Mouse (Mus musculus): ENCODE data around the gene Olfr827. TPM values are rescaled to one million over a fixed set of nuclear protein-coding genes. Genes with fewer than 3 reads are reported as not detected.

Gene Olfr827
- polyA plus RNA-seq, 1 experiment, result not detected

- Histone ChIP-seq H3K4me3 (ENCODE audit: insufficient read depth, low read length) (no peak within 1 kb of the TSS), H3K27ac (ENCODE audit: insufficient read depth, low read depth, low read length) (no peak within 1 kb of the TSS)
- TF ChIP-seq POLR2A (IDR thresholded peaks at IDR 0.05; ENCODE audit: borderline replicate concordance, low read depth, low read length), result no peak
- TF ChIP-seq CTCF (IDR thresholded peaks at IDR 0.05; ENCODE audit: low read depth, low read length), result no peak
Measured at GRCm38 (mm10) chr10:130184086-130184485, 30.1 kb downstream of the Olfr827 start, which contains the start of gene Olfr826. TSS of gene Olfr826 (minus strand) at chr10:130184186.

GRCm38 (mm10) chr10:130166666-130167065, 47.5 kb downstream of the Olfr827 start, which contains the start of gene Olfr825:
TSS of gene Olfr825 (minus strand) at chr10:130166766.
- Histone ChIP-seq H3K4me1 (ENCODE audit: control insufficient read depth, insufficient read depth, low read length) (no peaks in the 10 kb centered on the region), H3K27ac (ENCODE audit: insufficient read depth, low read depth, low read length) (no peak within 1 kb of the TSS), H3K4me3 (ENCODE audit: insufficient read depth, low read length) (no peak within 1 kb of the TSS)
- no peak for TF ChIP-seq POLR2A (IDR thresholded peaks at IDR 0.05; ENCODE audit: borderline replicate concordance, low read depth, low read length)

More at GRCm38 (mm10) chr10:130184086-130184485, 30.1 kb downstream of the Olfr827 start, which contains the start of gene Olfr826:
- H3K4me1 ChIP-seq (ENCODE audit: control insufficient read depth, insufficient read depth, low read length), result no peaks in the 10 kb centered on the region

DNA sequence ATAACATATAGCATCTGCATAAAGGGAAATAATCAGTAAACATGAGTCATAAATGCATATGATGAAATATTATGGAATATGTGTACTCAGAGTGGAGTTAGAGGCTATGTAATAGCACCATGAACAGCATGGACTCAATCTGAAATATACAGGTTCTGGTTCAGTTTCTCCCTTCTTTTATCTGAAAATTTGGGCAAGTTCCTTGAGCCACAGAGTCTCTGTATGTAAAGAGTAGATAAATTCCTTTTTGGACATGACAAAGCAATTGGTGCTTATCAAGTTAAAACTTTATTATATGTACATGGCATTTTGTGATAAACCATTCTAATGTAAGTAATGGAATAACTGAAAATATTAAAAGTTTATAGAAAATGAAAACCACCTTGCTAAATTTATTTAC, 49.0 kb downstream of the Olfr827 start:
- no peak overlapping the region for H3K4me3 ChIP-seq (ENCODE audit: insufficient read depth, low read length)
- TF ChIP-seq CTCF (IDR thresholded peaks at IDR 0.05; ENCODE audit: low read depth, low read length) (no peak), POLR2A (IDR thresholded peaks at IDR 0.05; ENCODE audit: borderline replicate concordance, low read depth, low read length) (no peak)
- H3K27ac ChIP-seq (ENCODE audit: insufficient read depth, low read depth, low read length), result no peak overlapping the region
- no peaks in the 10 kb centered on the region for H3K4me1 ChIP-seq (ENCODE audit: control insufficient read depth, insufficient read depth, low read length)

Other genes starting within 250 kb of the Olfr827 start
- not detected in 2 replicates for gene Olfr819, start 247.1 kb downstream of the Olfr827 start, polyA plus RNA-seq (2012; ENCODE audit: insufficient read depth, insufficient read length, missing spikeins)
- not detected in 2 replicates for gene Olfr247, start 238.3 kb downstream of the Olfr827 start, polyA plus RNA-seq (2012; ENCODE audit: insufficient read depth, insufficient read length, missing spikeins)
- not detected in 2 replicates for gene Gm10310, start 229.3 kb downstream of the Olfr827 start, polyA plus RNA-seq (2012; ENCODE audit: insufficient read depth, insufficient read length, missing spikeins)
- gene Olfr820, start 201.8 kb downstream of the Olfr827 start, polyA plus RNA-seq (2012; ENCODE audit: insufficient read depth, insufficient read length, missing spikeins), result not detected in 2 replicates
- gene Olfr821, start 184.1 kb downstream of the Olfr827 start, polyA plus RNA-seq (2012; ENCODE audit: insufficient read depth, insufficient read length, missing spikeins), result 0.41 TPM in 1 of 2 replicates, not detected in the other
- not detected in 2 replicates for gene Olfr822, start 143.2 kb downstream of the Olfr827 start, polyA plus RNA-seq (2012; ENCODE audit: insufficient read depth, insufficient read length, missing spikeins)
- gene Olfr823, start 99.0 kb downstream of the Olfr827 start, polyA plus RNA-seq (2012; ENCODE audit: insufficient read depth, insufficient read length, missing spikeins), result not detected in 2 replicates
- not detected in 2 replicates for gene Olfr824, start 84.4 kb downstream of the Olfr827 start, polyA plus RNA-seq (2012; ENCODE audit: insufficient read depth, insufficient read length, missing spikeins)
- gene Olfr825, start 47.6 kb downstream of the Olfr827 start, polyA plus RNA-seq (2012; ENCODE audit: insufficient read depth, insufficient read length, missing spikeins), result not detected in 2 replicates
- not detected in 2 replicates for gene Olfr826, start 30.2 kb downstream of the Olfr827 start, polyA plus RNA-seq (2012; ENCODE audit: insufficient read depth, insufficient read length, missing spikeins)
- not detected in 2 replicates for gene Neurod4, start 65.8 kb upstream of the Olfr827 start, polyA plus RNA-seq (2012; ENCODE audit: insufficient read depth, insufficient read length, missing spikeins)
- not detected in 2 replicates for gene Tespa1, start 108.5 kb upstream of the Olfr827 start, polyA plus RNA-seq (2012; ENCODE audit: insufficient read depth, insufficient read length, missing spikeins)
- gene Vmn2r84, start 179.9 kb upstream of the Olfr827 start, polyA plus RNA-seq (2012; ENCODE audit: insufficient read depth, insufficient read length, missing spikeins), result 0.09 TPM in 1 of 2 replicates, not detected in the other
- not detected in 2 replicates for gene Vmn2r85, start 215.3 kb upstream of the Olfr827 start, polyA plus RNA-seq (2012; ENCODE audit: insufficient read depth, insufficient read length, missing spikeins)
- not detected in 2 replicates for gene Vmn2r86, start 241.6 kb upstream of the Olfr827 start, polyA plus RNA-seq (2012; ENCODE audit: insufficient read depth, insufficient read length, missing spikeins)